Mouse (Mus musculus) limb, embryonic 12.5 days (tissue): ENCODE measurements around the gene Soat1. TPM values are rescaled to one million over a fixed set of nuclear protein-coding genes. Genes with fewer than 3 reads are reported as not detected.

ENCODE experiments used
- ATAC-seq: fragments of 200-750 bp; cut with Nextera tagmentation; 2 replicates; pipeline ENCODE4 v1.8.0; 2017; ENCODE audit warnings: low read depth, moderate TSS enrichment; ENCODE audit not compliant: insufficient number of reproducible peaks, insufficient read depth, low FRiP score, low TSS enrichment
- H3K27ac ChIP-seq: fragments of 300-500 bp; sonication (generic); 2 replicates; pipeline ENCODE4 v1.5.1; 2016; ENCODE audit warnings: mild to moderate bottlenecking, moderate library complexity
- H3K27me3 ChIP-seq: fragments of 300-500 bp; sonication (generic); 2 replicates; pipeline ENCODE4 v1.6.1; 2016; ENCODE audit warnings: mild to moderate bottlenecking, moderate library complexity
- H3K36me3 ChIP-seq: fragments of 300-500 bp; sonication (generic); 2 replicates; pipeline ENCODE4 v1.6.1; 2016; ENCODE audit warnings: mild to moderate bottlenecking, moderate library complexity
- H3K4me1 ChIP-seq: fragments of 300-500 bp; sonication (generic); replicated peaks from 2 replicates; pipeline ENCODE4 v1.6.1; 2016
- H3K4me2 ChIP-seq: fragments of 300-500 bp; sonication (generic); 2 replicates; pipeline ENCODE4 v1.6.1; 2016; ENCODE audit warnings: mild to moderate bottlenecking, moderate library complexity
- H3K4me3 ChIP-seq: fragments of 300-500 bp; sonication (generic); replicated peaks from 2 replicates; pipeline ENCODE4 v1.5.1; 2016; ENCODE audit warnings: mild to moderate bottlenecking
- H3K9ac ChIP-seq: fragments of 300-500 bp; sonication (generic); replicated peaks from 2 replicates; pipeline ENCODE4 v1.6.1; 2016; ENCODE audit warnings: mild to moderate bottlenecking, moderate library complexity
- H3K9me3 ChIP-seq: fragments of 300-500 bp; sonication (generic); 2 replicates; pipeline ENCODE4 v1.6.1; 2016; ENCODE audit warnings: mild to moderate bottlenecking, moderate library complexity
- WGBS: fragments of 180-500 bp; shearing (Covaris S2); methylation state at CpG from one replicate; pipeline ENCODE4 v1.1.7; 2016; 5-methylcytosine and 5-hydroxymethylcytosine counted together
- polyA plus RNA-seq: library from polyadenylated mRNA; unstranded; fragments of >200 nt; fragmentation: Nextera tagmentation; extraction: Ambion mirVana; gene quantifications from 2 replicates; pipeline ENCODE4 v1.2.1, GENCODE M21; 2016

Gene Soat1
- polyA plus RNA-seq, 1 experiment from 2014 or later, result 29.7 TPM

DNA sequence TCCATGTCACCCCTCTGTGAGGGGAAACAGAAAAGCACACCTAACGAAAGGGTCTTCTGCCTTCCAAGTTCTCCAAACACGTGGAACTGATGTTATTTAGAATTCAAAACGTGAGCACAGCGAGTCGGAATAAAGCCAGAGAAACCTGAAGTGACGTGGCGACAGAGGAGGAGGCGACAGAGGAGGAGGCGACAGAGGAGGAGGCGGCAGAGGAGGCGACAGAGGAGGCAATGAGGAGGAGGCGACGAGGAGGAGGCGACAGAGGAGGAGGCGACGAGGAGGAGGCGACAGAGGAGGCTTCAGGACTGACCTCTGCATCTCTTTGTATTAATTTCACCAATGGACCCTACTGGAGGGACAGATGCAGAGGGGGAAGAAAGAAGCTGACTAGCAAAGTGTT is 24.4 kb downstream of the Soat1 start:
- no peak overlapping the region for H3K27ac ChIP-seq
- no peak overlapping the region for H3K9ac ChIP-seq
- H3K4me1 ChIP-seq, result no peaks in the 10 kb centered on the region
- no peak for ATAC-seq
- whole genome bisulfite sequencing, result 78% methylated on average over 17 of the region's 17 CpGs
- H3K27me3 ChIP-seq, result no peaks in the 10 kb centered on the region
- H3K9me3 ChIP-seq, result no peaks in the 10 kb centered on the region
- H3K4me2 ChIP-seq, result no peak overlapping the region
- no peak overlapping the region for H3K4me3 ChIP-seq
- H3K36me3 ChIP-seq, result peaks cover 11% of the 10 kb centered on the region

DNA sequence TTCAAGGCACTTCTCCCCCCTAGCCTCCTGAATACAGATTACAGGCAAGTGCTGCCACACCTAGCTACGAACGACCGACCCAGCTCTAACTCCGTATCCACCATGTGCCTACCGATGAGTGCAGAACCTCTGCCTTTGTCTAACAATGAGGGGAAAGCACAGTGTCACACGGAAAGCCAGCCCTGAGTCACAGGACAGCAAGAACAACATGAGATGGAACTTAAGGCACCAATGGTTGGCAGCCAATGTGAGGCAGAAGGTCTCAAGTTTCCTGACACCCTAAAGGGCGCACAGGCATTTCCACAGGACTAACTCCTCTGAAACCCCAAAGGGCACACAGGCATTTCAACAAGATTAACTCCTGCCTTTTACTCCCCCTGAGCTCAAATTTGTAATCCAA is 25.0 kb downstream of the Soat1 start:
- no peak overlapping the region for H3K4me3 ChIP-seq
- H3K27ac ChIP-seq, result no peak overlapping the region
- no peak overlapping the region for H3K9ac ChIP-seq
- H3K27me3 ChIP-seq, result no peaks in the 10 kb centered on the region
- H3K4me2 ChIP-seq, result no peak overlapping the region
- ATAC-seq, result no peak
- peaks cover 15% of the 10 kb centered on the region for H3K36me3 ChIP-seq
- no peaks in the 10 kb centered on the region for H3K4me1 ChIP-seq
- 77% methylated on average over 7 of the region's 7 CpGs for WGBS
- H3K9me3 ChIP-seq, result no peaks in the 10 kb centered on the region

DNA sequence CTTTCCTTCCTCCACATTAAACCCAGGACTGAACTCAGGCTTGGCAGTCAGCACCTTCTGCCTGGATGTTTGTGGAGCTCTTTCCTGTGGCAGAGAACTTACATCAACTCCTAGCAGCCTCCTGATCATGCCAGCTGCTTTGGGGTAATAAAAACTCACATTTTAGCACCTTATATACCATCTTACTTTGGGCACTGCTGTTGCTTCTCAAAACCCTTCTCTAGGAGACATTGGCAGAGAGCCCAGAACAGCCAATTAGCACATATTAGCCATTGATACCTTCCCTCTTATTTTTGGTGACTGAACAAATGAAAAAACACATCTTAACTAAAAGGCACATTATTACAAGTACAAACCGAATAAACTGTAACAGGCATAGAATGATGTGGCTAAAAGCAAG is 29.1 kb downstream of the Soat1 start:
- no peak for ATAC-seq
- H3K9me3 ChIP-seq, result no peaks in the 10 kb centered on the region
- no peak overlapping the region for H3K4me2 ChIP-seq
- no peaks in the 10 kb centered on the region for H3K4me1 ChIP-seq
- no peaks in the 10 kb centered on the region for H3K27me3 ChIP-seq
- no peak overlapping the region for H3K4me3 ChIP-seq
- H3K36me3 ChIP-seq, result peaks cover 31% of the 10 kb centered on the region
- 90% methylated on average over 1 of the region's 1 CpGs for WGBS
- no peak overlapping the region for H3K27ac ChIP-seq
- no peak overlapping the region for H3K9ac ChIP-seq

DNA sequence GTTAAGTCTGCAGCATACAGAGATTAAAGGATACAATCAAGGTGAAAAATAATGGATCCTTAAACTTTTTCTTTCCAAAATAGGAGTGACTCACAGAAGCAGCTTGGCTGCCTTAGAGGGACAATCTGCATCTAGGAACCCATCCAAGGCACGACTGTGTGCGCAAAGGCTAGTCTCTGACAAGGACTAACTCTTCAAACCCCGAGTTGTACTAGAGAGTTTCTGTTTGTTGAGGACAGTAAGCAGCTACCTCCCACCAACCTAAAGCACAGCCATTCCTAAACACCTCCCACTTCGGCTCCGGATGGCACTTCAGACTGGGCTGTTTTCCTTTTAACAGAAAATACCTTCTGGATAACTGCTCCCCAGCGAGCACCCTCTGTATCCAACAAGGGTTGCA is 31.4 kb downstream of the Soat1 start:
- peaks cover 53% of the 10 kb centered on the region for H3K36me3 ChIP-seq
- no peaks in the 10 kb centered on the region for H3K4me1 ChIP-seq
- H3K9me3 ChIP-seq, result no peaks in the 10 kb centered on the region
- no peak for ATAC-seq
- H3K9ac ChIP-seq, result no peak overlapping the region
- no peak overlapping the region for H3K27ac ChIP-seq
- 79% methylated on average over 6 of the region's 6 CpGs for WGBS
- no peak overlapping the region for H3K4me3 ChIP-seq
- H3K27me3 ChIP-seq, result no peaks in the 10 kb centered on the region
- no peak overlapping the region for H3K4me2 ChIP-seq

DNA sequence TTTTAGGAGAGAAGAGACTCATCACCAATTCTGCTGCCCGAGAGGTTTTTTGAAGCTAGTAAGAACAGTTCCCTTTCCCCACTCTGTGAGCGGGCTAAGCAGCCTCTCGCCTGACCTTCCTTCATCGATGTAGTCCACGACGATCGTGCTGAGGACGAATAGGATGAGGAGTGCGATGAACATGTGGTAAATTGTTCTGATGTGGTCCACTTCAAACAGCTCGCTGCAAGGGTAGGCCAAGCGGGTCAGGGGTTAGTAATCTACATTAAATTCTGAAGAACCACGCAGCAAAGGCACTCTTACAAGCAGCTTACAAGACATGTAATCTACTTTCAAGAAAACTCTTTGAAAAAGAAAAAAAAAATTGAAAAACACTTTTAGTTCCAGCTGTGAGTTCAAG is 31.9 kb downstream of the Soat1 start:
- Histone ChIP-seq H3K4me3 (no peak overlapping the region), H3K4me1 (no peaks in the 10 kb centered on the region), H3K4me2 (no peak overlapping the region), H3K27me3 (no peaks in the 10 kb centered on the region), H3K9me3 (no peaks in the 10 kb centered on the region), H3K9ac (no peak overlapping the region), H3K27ac (no peak overlapping the region), H3K36me3 (peaks cover 58% of the 10 kb centered on the region)
- no peak for ATAC-seq
- 95% methylated on average over 12 of the region's 12 CpGs for WGBS

DNA sequence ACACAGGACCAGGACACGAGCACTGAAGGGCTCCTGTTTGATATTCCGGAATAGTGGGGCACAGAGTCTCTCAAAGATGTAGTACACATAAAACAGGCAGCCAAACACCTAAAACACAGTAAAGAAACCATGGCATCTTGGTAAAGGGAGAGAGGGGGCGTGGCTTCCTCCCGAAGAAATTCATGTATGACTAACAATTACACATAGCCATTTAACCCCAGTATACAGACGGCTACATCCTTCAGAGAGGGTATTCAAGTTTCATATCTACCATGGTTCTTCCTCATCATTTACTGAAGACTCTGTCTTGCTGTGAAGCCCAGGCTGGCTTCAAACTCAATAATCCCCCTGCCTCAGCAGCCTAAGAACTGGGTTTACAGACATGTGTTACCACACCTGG is 36.4 kb downstream of the Soat1 start:
- H3K4me3 ChIP-seq, result no peak overlapping the region
- no peak overlapping the region for H3K4me2 ChIP-seq
- H3K4me1 ChIP-seq, result no peaks in the 10 kb centered on the region
- ATAC-seq, result no peak
- peaks cover 86% of the 10 kb centered on the region for H3K36me3 ChIP-seq
- no peak overlapping the region for H3K9ac ChIP-seq
- WGBS, result 85% methylated on average over 5 of the region's 5 CpGs
- H3K9me3 ChIP-seq, result no peaks in the 10 kb centered on the region
- H3K27ac ChIP-seq, result no peak overlapping the region
- no peaks in the 10 kb centered on the region for H3K27me3 ChIP-seq

DNA sequence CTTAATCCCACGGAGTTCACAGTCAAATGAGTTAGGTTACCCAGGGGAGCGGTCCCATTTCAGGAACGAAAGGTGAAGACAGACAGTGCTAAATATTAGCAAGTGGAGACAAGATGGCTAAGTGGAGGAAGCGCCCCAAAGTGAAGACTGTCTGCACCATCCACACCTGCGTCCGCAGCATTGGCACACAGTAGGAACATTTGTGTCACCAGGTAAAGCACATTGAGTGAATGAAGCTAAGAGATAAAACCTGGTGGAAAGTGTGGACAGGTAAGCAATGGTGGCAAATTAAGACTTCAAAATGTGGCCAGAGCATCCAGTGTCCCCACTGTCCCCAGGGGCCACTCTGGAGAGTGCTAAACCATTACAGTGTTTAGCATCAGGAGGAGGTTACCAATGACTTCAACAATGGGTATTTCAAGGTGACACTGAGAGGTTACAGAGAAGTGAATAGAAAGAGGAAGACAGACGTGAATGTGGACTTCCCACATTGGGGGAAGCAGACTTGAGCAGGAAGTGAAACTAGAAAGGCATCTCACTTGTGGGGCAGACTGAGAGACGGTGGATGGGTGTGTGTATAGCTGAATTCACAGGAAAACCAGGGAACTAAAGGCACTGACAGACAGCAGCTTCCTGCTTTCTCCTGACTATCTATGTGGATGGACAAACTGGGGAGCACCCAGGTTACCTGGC is 37.0 kb downstream of the Soat1 start:
- Histone ChIP-seq H3K9me3 (no peaks in the 10 kb centered on the region), H3K4me3 (no peak overlapping the region), H3K27me3 (no peaks in the 10 kb centered on the region), H3K4me1 (no peaks in the 10 kb centered on the region), H3K27ac (no peak overlapping the region), H3K9ac (no peak overlapping the region), H3K36me3 (peaks cover 90% of the 10 kb centered on the region), H3K4me2 (no peak overlapping the region)
- WGBS, result 96% methylated on average over 8 of the region's 8 CpGs
- ATAC-seq, result no peak

DNA sequence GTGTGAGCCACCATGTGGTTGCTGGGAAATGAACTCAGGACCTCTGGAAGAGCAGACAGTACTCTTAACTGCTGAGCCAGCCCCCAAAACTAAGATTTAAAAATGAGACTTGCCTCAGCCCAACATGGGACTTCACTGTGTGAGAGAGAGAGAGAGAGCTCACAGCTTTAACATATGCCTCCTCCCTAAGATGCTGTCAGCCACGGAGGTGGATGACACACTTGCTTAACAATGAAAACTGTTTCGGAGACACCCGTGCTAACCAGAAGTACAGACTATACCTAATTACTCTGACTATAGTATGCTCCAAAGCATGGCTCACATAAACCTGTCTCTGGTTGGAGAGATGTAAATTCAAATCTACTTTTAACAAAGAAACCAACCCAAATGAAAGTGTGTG is 40.6 kb downstream of the Soat1 start:
- Histone ChIP-seq H3K9ac (no peak overlapping the region), H3K27ac (no peak overlapping the region), H3K4me2 (no peak overlapping the region), H3K36me3 (peaks cover 92% of the 10 kb centered on the region), H3K4me1 (no peaks in the 10 kb centered on the region), H3K27me3 (no peaks in the 10 kb centered on the region), H3K4me3 (no peak overlapping the region), H3K9me3 (no peaks in the 10 kb centered on the region)
- WGBS, result 87% methylated on average over 3 of the region's 3 CpGs
- ATAC-seq, result no peak

DNA sequence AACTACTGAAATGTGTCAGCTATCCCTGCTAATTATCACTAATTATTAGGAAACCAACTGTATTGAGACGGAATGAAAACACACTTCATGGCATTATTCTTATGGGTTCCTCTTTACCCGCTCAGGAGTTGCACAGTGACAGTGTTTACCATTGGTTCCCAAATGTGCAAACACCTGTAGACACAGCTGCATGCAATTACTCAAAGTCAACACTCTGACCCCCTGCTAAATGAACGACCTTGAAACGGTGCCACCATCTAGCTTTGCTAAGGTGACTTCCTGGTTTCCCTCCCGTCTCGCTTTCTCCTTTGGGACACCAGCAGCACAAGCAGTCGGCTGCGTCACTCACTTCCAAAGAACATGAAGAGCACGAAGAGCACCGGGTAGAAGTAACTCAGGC is 41.6 kb downstream of the Soat1 start:
- no peaks in the 10 kb centered on the region for H3K9me3 ChIP-seq
- H3K4me2 ChIP-seq, result no peak overlapping the region
- WGBS, result 65% methylated on average over 10 of the region's 10 CpGs
- H3K27ac ChIP-seq, result no peak overlapping the region
- no peak overlapping the region for H3K9ac ChIP-seq
- no peak for ATAC-seq
- no peaks in the 10 kb centered on the region for H3K4me1 ChIP-seq
- no peak overlapping the region for H3K4me3 ChIP-seq
- H3K27me3 ChIP-seq, result no peaks in the 10 kb centered on the region
- H3K36me3 ChIP-seq, result peaks cover 87% of the 10 kb centered on the region

DNA sequence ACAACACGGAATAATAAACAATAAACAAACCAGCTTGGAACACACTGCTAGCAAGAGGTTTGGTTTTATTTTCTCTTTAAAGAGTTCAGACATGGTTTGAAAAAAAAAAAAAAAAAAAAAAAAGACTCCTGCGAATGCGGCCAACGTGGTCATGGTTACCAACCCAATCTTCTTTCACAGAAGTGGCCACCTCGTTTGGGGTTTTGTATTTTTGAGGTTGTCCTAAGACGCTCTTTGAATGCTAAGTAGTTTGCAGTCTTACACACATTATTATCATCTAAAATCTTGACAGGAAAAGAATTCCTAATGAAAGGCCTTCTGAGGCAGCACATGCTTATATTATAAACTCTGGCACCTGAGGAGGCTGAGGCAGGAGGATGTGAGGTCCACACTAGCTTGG is 45.7 kb downstream of the Soat1 start:
- no peaks in the 10 kb centered on the region for H3K4me1 ChIP-seq
- no peak overlapping the region for H3K4me2 ChIP-seq
- no peak overlapping the region for H3K4me3 ChIP-seq
- no peaks in the 10 kb centered on the region for H3K27me3 ChIP-seq
- no peak overlapping the region for H3K27ac ChIP-seq
- peaks cover 56% of the 10 kb centered on the region for H3K36me3 ChIP-seq
- 92% methylated on average over 6 of the region's 6 CpGs for WGBS
- H3K9me3 ChIP-seq, result no peaks in the 10 kb centered on the region
- ATAC-seq, result no peak
- no peak overlapping the region for H3K9ac ChIP-seq

DNA sequence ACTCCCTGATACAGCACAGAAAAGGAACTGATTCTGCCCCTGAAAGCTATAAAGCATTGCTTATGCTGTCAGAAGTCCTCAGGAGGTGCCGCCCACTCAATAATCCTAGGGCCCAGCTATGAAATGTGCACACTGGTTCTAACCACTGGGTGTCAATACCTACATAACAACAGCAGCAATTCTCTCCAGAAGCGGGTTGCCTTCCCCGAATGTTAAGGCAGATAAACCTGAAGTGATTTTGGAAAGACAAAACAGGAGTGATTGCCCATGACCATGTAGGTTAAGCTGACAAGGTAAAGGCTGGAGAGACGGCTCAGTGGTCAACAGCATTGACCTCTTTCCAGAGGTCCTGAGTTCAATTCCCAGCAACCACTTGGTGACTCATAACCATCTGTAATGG is 48.4 kb downstream of the Soat1 start:
- H3K27me3 ChIP-seq, result no peaks in the 10 kb centered on the region
- H3K4me3 ChIP-seq, result no peak overlapping the region
- 91% methylated on average over 4 of the region's 4 CpGs for WGBS
- H3K9me3 ChIP-seq, result no peaks in the 10 kb centered on the region
- no peak overlapping the region for H3K4me2 ChIP-seq
- no peak overlapping the region for H3K27ac ChIP-seq
- ATAC-seq, result no peak
- H3K4me1 ChIP-seq, result no peaks in the 10 kb centered on the region
- H3K36me3 ChIP-seq, result peaks cover 31% of the 10 kb centered on the region
- no peak overlapping the region for H3K9ac ChIP-seq

DNA sequence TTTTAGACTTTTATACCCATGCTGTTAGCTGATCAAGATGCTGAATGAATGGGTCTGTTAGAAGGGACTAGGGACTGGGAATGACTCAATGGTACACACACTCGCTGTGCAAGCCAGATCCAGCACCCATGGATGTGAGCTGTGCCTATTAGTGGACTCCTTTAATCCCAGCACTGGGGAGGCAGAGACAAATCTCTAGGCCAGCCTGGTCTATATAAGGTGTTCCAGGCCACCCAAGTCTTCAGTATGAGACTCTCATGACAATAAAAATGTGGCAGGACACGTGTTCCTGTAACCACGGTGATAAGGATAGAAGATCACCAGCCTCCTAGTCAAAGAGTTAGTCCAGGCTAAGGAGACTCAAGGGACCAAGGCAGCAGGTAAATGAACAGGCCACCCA is 50.1 kb downstream of the Soat1 start:
- ATAC-seq, result no peak

More for the DNA sequence above, 50.1 kb downstream of the Soat1 start:
- H3K9me3 ChIP-seq, result no peaks in the 10 kb centered on the region
- no peaks in the 10 kb centered on the region for H3K27me3 ChIP-seq
- 90% methylated on average over 3 of the region's 3 CpGs for WGBS
- H3K4me3 ChIP-seq, result no peak overlapping the region
- H3K4me1 ChIP-seq, result no peaks in the 10 kb centered on the region
- H3K4me2 ChIP-seq, result no peak overlapping the region
- peaks cover 16% of the 10 kb centered on the region for H3K36me3 ChIP-seq
- H3K9ac ChIP-seq, result no peak overlapping the region
- H3K27ac ChIP-seq, result no peak overlapping the region
